ENCODE assay signal across 8 mouse cellular contexts in genomic region chr13:79027877-79028760, GRCm38 (mm10).
DNase-seq lines count a peak whose midpoint lies in the region; ATAC-seq and TF ChIP-seq lines count a peak whose summit lies in the region.

No protein-coding gene starts in this region.

- ATAC-seq in midbrain, embryonic 11.5 days (ENCODE audit: low FRiP score), result peak; percentile 67
- ATAC-seq in midbrain, embryonic 15.5 days (replicated peaks), result no peak
- peak; percentile 64; the same call in 1 of the 2 replicates for ATAC-seq in hindbrain, embryonic 14.5 days (ENCODE audit: low FRiP score)
- ATAC-seq in liver, postnatal 0 days, result no peak

- no peak for TF ChIP-seq EP300 in liver, postnatal 0 days (IDR thresholded peaks at IDR 0.05; ENCODE audit: low read depth)

- TF ChIP-seq CTCF in liver, postnatal 0 days (IDR thresholded peaks at IDR 0.05; ENCODE audit: low read depth), result peak; percentile 42

- H3K9ac ChIP-seq in midbrain, embryonic 11.5 days (ENCODE audit: low read length), result no peak overlapping the region
- no peak overlapping the region for H3K9ac ChIP-seq in midbrain, embryonic 15.5 days
- no peak overlapping the region for H3K9ac ChIP-seq in hindbrain, embryonic 14.5 days
- no peak overlapping the region for H3K9ac ChIP-seq in liver, postnatal 0 days (replicated peaks)

- no peaks in the 10 kb centered on the region for H3K27me3 ChIP-seq in midbrain, embryonic 11.5 days (ENCODE audit: control insufficient read depth, insufficient read depth, low read length)
- no peaks in the 10 kb centered on the region for H3K27me3 ChIP-seq in midbrain, embryonic 15.5 days (replicated peaks)
- no peaks in the 10 kb centered on the region for H3K27me3 ChIP-seq in hindbrain, embryonic 14.5 days (ENCODE audit: control insufficient read depth, insufficient read depth, low read length)
- no peaks in the 10 kb centered on the region for H3K27me3 ChIP-seq in liver, postnatal 0 days (ENCODE audit: insufficient read depth, low read length)

- no peaks in the 10 kb centered on the region for H3K9me3 ChIP-seq in midbrain, embryonic 11.5 days (ENCODE audit: control insufficient read depth, low read length)
- H3K9me3 ChIP-seq in midbrain, embryonic 15.5 days, result no peaks in the 10 kb centered on the region
- no peaks in the 10 kb centered on the region for H3K9me3 ChIP-seq in hindbrain, embryonic 14.5 days (ENCODE audit: control insufficient read depth, low read length)
- no peaks in the 10 kb centered on the region for H3K9me3 ChIP-seq in liver, postnatal 0 days (ENCODE audit: low read length)

- no peaks in the 10 kb centered on the region for H3K4me1 ChIP-seq in midbrain, embryonic 11.5 days (ENCODE audit: control insufficient read depth, insufficient read depth, low read length)
- H3K4me1 ChIP-seq in midbrain, embryonic 15.5 days, result no peaks in the 10 kb centered on the region
- H3K4me1 ChIP-seq in hindbrain, embryonic 14.5 days (replicated peaks; ENCODE audit: control insufficient read depth, insufficient read depth, low read length), result no peaks in the 10 kb centered on the region
- no peaks in the 10 kb centered on the region for H3K4me1 ChIP-seq in liver, postnatal 0 days (ENCODE audit: insufficient read depth)

- 42% methylated on average over 4 of the region's 4 CpGs for WGBS in midbrain, embryonic 11.5 days
- WGBS in midbrain, embryonic 15.5 days, result 38% methylated on average over 4 of the region's 4 CpGs
- 32% methylated on average over 4 of the region's 4 CpGs for WGBS in hindbrain, embryonic 14.5 days
- WGBS in liver, postnatal 0 days (ENCODE audit: insufficient replicate concordance), result 41% methylated on average over 4 of the region's 4 CpGs

- no peaks in the 10 kb centered on the region for H3K36me3 ChIP-seq in midbrain, embryonic 11.5 days (ENCODE audit: control insufficient read depth, insufficient read depth, low read length)
- H3K36me3 ChIP-seq in midbrain, embryonic 15.5 days (replicated peaks), result no peaks in the 10 kb centered on the region
- no peaks in the 10 kb centered on the region for H3K36me3 ChIP-seq in hindbrain, embryonic 14.5 days (replicated peaks; ENCODE audit: control insufficient read depth, insufficient read depth)
- H3K36me3 ChIP-seq in liver, postnatal 0 days (replicated peaks; ENCODE audit: insufficient read depth, low read length), result no peaks in the 10 kb centered on the region

- no peak overlapping the region for H3K4me3 ChIP-seq in midbrain, embryonic 11.5 days (ENCODE audit: low read depth, low read length)
- no peak overlapping the region for H3K4me3 ChIP-seq in midbrain, embryonic 15.5 days
- H3K4me3 ChIP-seq in hindbrain, embryonic 14.5 days (replicated peaks; ENCODE audit: low read length), result no peak overlapping the region
- H3K4me3 ChIP-seq in liver, postnatal 0 days (ENCODE audit: low read depth, low read length), result no peak overlapping the region

- H3K27ac ChIP-seq in midbrain, embryonic 11.5 days (ENCODE audit: low read depth, low read length), result no peak overlapping the region
- no peak overlapping the region for H3K27ac ChIP-seq in midbrain, embryonic 15.5 days
- no peak overlapping the region for H3K27ac ChIP-seq in hindbrain, embryonic 14.5 days
- no peak overlapping the region for H3K27ac ChIP-seq in liver, postnatal 0 days (ENCODE audit: low read depth)

- H3K4me2 ChIP-seq in midbrain, embryonic 11.5 days, result no peak overlapping the region
- H3K4me2 ChIP-seq in midbrain, embryonic 15.5 days, result no peak overlapping the region
- H3K4me2 ChIP-seq in hindbrain, embryonic 14.5 days (replicated peaks), result no peak overlapping the region
- H3K4me2 ChIP-seq in liver, postnatal 0 days (ENCODE audit: low read depth, low read length), result no peak overlapping the region

- DNase-seq in midbrain, embryonic 11.5 days (ENCODE audit: low spot score, missing footprints), result peak; percentile 89
- DNase-seq in adipocyte (ENCODE audit: low spot score), result peak; percentile 64
- DNase-seq in embryo, embryonic 9.5 days (ENCODE audit: extremely low spot score), result peak; percentile 56
- peak; percentile 60 for DNase-seq in hindbrain, embryonic 14.5 days (ENCODE audit: low spot score)
- no peak for DNase-seq in liver, postnatal 0 days
- DNase-seq in natural killer cell, adult 2 months (ENCODE audit: low spot score in 2 of 2), result no peak
- no peak for DNase-seq in spleen, postnatal 14 days (ENCODE audit: low spot score in 2 of 2)

Comparison
In these comparisons a context has a peak if more than half of its experiments do, and no peak if none do; other contexts are left out.
1. ATAC-seq: peak in midbrain, embryonic 11.5 days (single experiment) and hindbrain, embryonic 14.5 days (single experiment); none in midbrain, embryonic 15.5 days (single experiment) and liver, postnatal 0 days (single experiment).
2. DNase-seq: peak in midbrain, embryonic 11.5 days (single experiment), adipocyte (single experiment), embryo, embryonic 9.5 days (single experiment) and hindbrain, embryonic 14.5 days (single experiment); none in liver, postnatal 0 days (single experiment), natural killer cell, adult 2 months (0 of 2) and spleen, postnatal 14 days (0 of 2).